Mouse (Mus musculus) small intestine, adult 2 months (tissue): ENCODE results near the gene Ifit1bl2. TPM values are rescaled to one million over a fixed set of nuclear protein-coding genes. Genes with fewer than 3 reads are reported as not detected.

Experiments
- H3K27ac ChIP-seq: fragments of 200-500 bp; 2 replicates; pipeline ENCODE4 v1.5.1; 2012; ENCODE audit warnings: low read depth, low read length, control low read depth, inconsistent platforms; ENCODE audit not compliant: insufficient read depth
- H3K27me3 ChIP-seq: fragments of 200-500 bp; 2 replicates; pipeline ENCODE4 v1.6.1; 2012; ENCODE audit warnings: mild to moderate bottlenecking, moderate library complexity, low read length, inconsistent platforms; ENCODE audit not compliant: control insufficient read depth, insufficient read depth
- H3K36me3 ChIP-seq: fragments of 200-500 bp; 2 replicates; pipeline ENCODE4 v1.6.1; 2012; ENCODE audit warnings: mild to moderate bottlenecking, low read length, control low read depth, inconsistent platforms; ENCODE audit not compliant: control insufficient read depth, insufficient read depth
- H3K4me1 ChIP-seq: fragments of 200-500 bp; 2 replicates; pipeline ENCODE4 v1.6.1; 2012; ENCODE audit warnings: low read length, inconsistent platforms, mixed read lengths; ENCODE audit not compliant: control insufficient read depth, insufficient read depth, insufficient read length
- H3K4me3 ChIP-seq: fragments of 200-500 bp; 2 replicates; pipeline ENCODE4 v1.5.1; 2012; ENCODE audit warnings: low read depth, mild to moderate bottlenecking, control low read depth, inconsistent platforms, low read length, moderate library complexity
- CTCF ChIP-seq: fragments of 200-500 bp; IDR thresholded peaks from 2 replicates; pipeline ENCODE4 v1.5.1; 2012; ENCODE audit warnings: low read depth, mild to moderate bottlenecking, control low read depth, inconsistent platforms, low read length, moderate library complexity, mixed read lengths; ENCODE audit not compliant: insufficient replicate concordance, insufficient read length; ENCODE audit errors: extremely low read depth
- POLR2A ChIP-seq: fragments of 200-500 bp; IDR thresholded peaks from 2 replicates; pipeline ENCODE4 v1.6.1; 2012; ENCODE audit warnings: low read depth, mild to moderate bottlenecking, control low read depth, inconsistent platforms, low read length, moderate library complexity
- WGBS: fragments of 180-500 bp; shearing (Covaris S2); methylation state at CpG from one replicate; pipeline ENCODE4 v1.1.7; 2018; 5-methylcytosine and 5-hydroxymethylcytosine counted together
- polyA plus RNA-seq: library from polyadenylated mRNA; depleted of rRNA; stranded (reverse); fragments of >200 nt; gene quantifications from 2 replicates; pipeline ENCODE4 v1.2.3, GENCODE M21; 2012; rRNA removed

The Ifit1bl2 gene
- 4.8 and 11.3 TPM in 2 replicates for polyA plus RNA-seq

DNA sequence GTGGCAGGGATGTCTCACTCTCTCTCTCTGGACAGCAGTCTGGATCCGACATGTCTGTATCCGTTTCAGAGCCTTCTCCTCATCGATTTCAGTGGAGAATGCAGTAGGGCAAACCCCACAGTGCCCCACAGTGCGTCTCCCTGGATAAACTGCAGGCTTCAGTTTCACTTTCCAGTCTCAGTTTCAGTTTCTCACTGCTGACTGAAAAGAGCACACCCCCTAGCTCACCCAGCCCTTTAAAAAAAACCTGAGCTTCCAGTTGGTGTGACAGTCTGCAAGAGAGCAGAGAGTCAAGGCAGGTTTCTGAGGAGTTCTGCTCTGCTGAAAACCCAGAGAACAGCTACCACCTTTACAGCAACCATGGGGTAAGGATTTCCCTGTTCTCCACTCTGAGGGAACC, at the start of gene Ifit1bl2, which contains the start of gene Ifit1:
Gene Ifit1bl2 (minus strand): TSS at position 121 of the 400 bp plus-strand sequence.
Gene Ifit1 (plus strand): TSS at position 249 of the 400 bp plus-strand sequence.
- H3K27me3 ChIP-seq = no peaks in the 10 kb centered on the region
- peak within 1 kb of the TSS; percentile 48 for H3K4me3 ChIP-seq
- H3K36me3 ChIP-seq = no peaks in the 10 kb centered on the region; the same call in 1 of the 2 replicates
- H3K4me1 ChIP-seq = peaks cover 2% of the 10 kb centered on the region; the same call in 1 of the 2 replicates
- 2% methylated on average over 4 of the region's 4 CpGs for WGBS
- peak within 1 kb of the TSS; percentile 75 for H3K27ac ChIP-seq
- TF ChIP-seq POLR2A (no peak), CTCF (no peak)

DNA sequence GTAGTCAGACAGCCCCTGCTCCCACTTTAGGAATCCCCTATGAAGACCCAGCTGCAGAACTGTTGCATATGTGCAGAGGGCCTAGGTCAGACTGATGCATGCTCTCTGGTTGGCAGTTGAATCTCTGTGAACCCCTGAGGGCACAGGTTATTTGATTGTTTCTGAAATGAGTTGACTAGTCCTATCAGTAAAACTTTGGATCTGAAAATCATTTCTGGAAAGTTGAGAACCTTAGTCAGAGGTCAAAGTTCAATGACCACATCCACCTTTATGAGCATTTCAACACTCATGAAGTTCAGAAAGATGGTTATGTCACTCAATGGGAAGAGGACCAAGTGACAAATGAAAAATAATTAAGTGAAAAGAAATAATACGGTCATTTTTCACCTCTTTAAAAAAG, 45.0 kb upstream of the Ifit1bl2 start:
- Histone ChIP-seq H3K4me3 (no peak overlapping the region), H3K36me3 (no peaks in the 10 kb centered on the region), H3K4me1 (0 out of 2 replicates have a peak, but pooled peaks cover 1% of the 10 kb centered on the region), H3K27me3 (no peaks in the 10 kb centered on the region), H3K27ac (no peak overlapping the region)
- TF ChIP-seq POLR2A (no peak), CTCF (no peak)
- 82% methylated on average over 1 of the region's 1 CpGs for WGBS

DNA sequence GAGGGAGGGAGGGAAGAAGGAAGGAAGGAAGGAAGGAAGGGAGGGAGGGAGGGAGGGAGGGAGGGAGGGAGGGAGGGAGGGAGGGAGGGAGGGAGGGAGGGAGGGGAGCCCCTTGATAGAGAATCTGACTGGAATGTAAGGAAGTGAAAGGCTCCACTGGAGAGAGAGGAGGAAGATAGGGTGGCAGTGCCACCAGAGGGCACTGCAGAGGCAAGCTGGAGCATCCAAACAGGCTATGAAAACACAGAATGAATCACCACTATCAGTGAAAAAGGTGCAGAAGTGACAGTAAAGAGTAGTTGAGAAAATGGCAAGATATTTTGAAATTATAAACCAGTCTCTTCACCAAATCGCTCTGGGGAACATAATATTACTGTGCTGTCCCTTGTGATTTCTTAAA, 44.3 kb upstream of the Ifit1bl2 start:
- Histone ChIP-seq H3K36me3 (no peaks in the 10 kb centered on the region), H3K4me3 (no peak overlapping the region), H3K27me3 (no peaks in the 10 kb centered on the region), H3K4me1 (no peaks in the 10 kb centered on the region), H3K27ac (no peak overlapping the region)
- 54% methylated on average over 1 of the region's 1 CpGs for WGBS
- no peak for TF ChIP-seq POLR2A
- peak; percentile 80; the same call in 1 of the 2 replicates for TF ChIP-seq CTCF

DNA sequence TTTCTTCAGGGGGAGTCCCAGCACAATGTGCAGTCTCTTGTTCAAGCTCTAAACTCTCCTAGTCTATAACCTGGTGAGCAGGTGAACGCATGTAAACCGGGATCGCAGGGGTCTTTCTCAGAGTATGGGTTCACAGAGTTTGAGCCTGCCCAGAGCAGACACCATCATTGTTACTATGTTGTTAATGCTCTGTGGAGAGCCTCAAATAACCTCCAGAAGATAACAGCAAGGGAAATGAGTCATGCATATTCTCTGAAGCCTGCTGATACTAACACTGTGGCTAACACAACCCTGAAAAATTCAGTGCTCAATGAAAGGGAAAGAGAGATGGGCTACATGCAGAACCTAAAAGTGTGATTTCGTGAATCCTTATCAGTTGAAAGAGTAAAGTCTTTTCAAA, 37.9 kb upstream of the Ifit1bl2 start:
- TF ChIP-seq CTCF (no peak), POLR2A (no peak)
- no peak overlapping the region for H3K4me3 ChIP-seq
- no peak overlapping the region for H3K27ac ChIP-seq
- 91% methylated on average over 4 of the region's 4 CpGs for WGBS
- no peaks in the 10 kb centered on the region for H3K4me1 ChIP-seq
- no peaks in the 10 kb centered on the region for H3K36me3 ChIP-seq
- H3K27me3 ChIP-seq = no peaks in the 10 kb centered on the region

DNA sequence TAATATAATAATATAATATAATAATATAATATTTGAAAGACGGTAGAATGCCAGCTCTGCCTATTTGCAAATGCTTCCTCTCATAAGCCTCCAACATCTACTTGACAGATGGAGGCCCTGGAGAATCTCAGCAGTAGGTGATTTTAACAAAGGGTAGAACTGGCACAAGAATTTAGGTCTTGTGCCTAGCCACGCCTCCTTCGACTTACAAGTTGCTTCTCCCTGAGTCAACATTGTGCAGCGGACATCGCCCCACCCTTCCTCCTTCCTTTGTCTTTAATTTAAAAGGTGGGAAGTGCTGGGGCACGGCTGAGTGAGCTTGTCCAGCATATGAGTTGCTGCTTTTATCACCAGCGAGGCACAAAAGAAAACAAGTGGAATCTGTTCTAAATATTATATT, 32.9 kb upstream of the Ifit1bl2 start:
- Histone ChIP-seq H3K27me3 (no peaks in the 10 kb centered on the region), H3K27ac (no peak overlapping the region), H3K4me3 (no peak overlapping the region), H3K4me1 (no peaks in the 10 kb centered on the region), H3K36me3 (no peaks in the 10 kb centered on the region)
- WGBS = 38% methylated on average over 7 of the region's 7 CpGs
- TF ChIP-seq CTCF (no peak), POLR2A (no peak)

DNA sequence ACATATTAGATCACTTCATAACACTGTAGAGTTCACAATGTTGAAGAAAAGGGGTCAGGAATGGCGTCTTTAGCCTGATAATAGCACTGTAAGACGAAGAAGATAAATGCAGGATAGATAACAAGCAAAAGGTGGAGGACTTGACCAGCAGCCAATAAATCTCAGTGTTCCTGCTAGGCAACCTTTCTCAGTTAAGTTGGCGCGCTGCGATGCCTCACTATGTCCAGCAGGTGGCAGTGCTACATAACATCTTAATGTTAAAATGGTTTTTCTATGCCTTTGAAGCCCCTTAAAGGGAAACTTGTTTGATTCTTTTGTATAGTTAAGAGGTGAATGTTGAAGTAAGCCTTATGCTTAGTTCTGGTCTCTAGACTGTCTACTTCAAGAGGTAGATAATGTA, 25.6 kb upstream of the Ifit1bl2 start:
- no peak overlapping the region for H3K27ac ChIP-seq
- under 1% methylated on average over 5 of the region's 5 CpGs for WGBS
- peak; percentile 91; the same call in 1 of the 2 replicates for TF ChIP-seq CTCF
- no peak for TF ChIP-seq POLR2A

DNA sequence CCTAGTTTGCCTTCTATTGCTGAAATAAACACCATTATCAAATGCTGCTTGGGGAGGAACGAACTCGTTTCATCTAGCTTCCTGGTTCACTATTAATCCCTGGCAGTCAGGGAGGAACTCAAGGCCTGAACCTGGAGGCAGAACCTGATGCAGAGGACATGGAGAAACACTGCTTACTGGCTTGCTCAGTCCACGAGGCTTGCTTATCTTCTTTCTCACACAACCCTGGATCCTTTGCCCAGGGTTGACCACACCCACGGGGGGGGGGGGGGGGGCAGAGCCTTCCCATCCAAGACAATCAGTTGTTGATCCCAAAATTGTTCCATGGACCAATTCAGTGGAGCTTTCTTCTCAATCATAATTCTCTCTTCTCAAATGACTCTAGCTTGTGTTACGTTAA, 22.2 kb upstream of the Ifit1bl2 start:
- Histone ChIP-seq H3K4me1 (no peaks in the 10 kb centered on the region), H3K4me3 (no peak overlapping the region), H3K27me3 (no peaks in the 10 kb centered on the region), H3K27ac (no peak overlapping the region), H3K36me3 (no peaks in the 10 kb centered on the region)
- TF ChIP-seq POLR2A (no peak), CTCF (no peak)
- WGBS = 31% methylated on average over 5 of the region's 5 CpGs

More for the DNA sequence above, 25.6 kb upstream of the Ifit1bl2 start:
- H3K27me3 ChIP-seq = no peaks in the 10 kb centered on the region
- H3K36me3 ChIP-seq = no peaks in the 10 kb centered on the region
- no peak overlapping the region for H3K4me3 ChIP-seq
- no peaks in the 10 kb centered on the region for H3K4me1 ChIP-seq
